Mouse (Mus musculus) 416B (cell line): ENCODE measurements at regions not wholly inside any gene's neighbourhood (a gene's known extent, or its start where the extent isn't known, plus 50 kb on each side); places are given as distances from the start of the nearest gene placed in this dataset.

Source experiments
- DNase-seq: peaks from one replicate; pipeline ENCODE4 v3.0.0; 2011; ENCODE audit warnings: low read depth

GRCm38 (mm10) chr15:93705651-93706050 lies 110.0 kb upstream of the Prickle1 start:
- no peak for DNase-seq

- no peak for DNase-seq
Observed at GRCm38 (mm10) chr15:93705109-93705508, 109.4 kb upstream of the Prickle1 start.

DNA sequence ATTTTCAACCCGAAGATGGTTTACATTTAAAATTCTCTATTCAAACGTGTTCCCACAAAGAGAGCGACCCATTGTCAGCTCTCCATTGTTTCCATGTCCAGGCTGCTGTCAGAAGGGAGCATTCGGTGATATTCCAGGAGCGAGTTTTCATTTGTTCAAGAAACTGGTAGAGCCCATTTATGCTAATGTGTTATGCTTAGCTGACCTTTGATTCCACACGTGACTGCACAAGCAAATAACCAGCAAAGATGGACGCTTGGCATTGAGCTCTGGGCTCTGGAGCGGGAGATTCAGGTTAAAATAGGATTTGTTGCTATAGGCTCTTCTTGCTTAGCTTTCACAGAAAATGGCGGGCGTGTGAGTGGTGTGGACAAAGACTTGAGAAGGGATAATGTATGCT lies 105.3 kb upstream of the Prickle1 start:
- DNase-seq = no peak

GRCm38 (mm10) chr15:93699971-93700370 lies 104.3 kb upstream of the Prickle1 start:
- DNase-seq = no peak

DNA sequence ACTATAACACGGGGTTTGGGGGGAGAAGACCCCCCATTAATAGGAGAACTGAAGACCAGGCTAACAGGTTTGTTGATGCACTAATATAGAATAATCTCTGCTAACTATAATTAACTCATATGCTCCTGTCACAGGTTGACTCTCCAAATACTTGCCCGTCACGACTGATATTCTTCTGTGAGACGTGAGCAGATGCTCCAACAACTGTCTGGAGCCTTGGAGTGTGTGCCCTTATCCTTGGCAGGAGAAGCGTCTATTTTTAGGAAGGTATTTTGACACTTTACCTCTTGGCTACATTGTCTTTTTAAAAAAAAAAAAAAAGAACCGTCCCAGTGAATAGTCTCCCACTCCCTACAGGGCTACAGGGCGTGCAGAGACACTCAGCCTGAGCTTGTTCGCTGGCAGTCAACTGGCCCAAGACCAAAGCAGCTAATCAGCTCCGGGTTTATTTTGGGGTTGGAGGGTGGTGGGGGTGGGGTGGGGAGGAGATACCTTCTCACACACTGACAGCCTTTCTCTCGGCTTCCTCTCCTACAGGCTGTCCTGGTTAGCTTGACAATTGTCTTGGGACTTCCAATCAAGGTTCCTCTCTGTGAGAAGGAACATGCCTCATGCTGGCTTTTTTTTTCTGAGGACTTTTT lies 102.6 kb upstream of the Prickle1 start:
- DNase-seq = no peak

DNA sequence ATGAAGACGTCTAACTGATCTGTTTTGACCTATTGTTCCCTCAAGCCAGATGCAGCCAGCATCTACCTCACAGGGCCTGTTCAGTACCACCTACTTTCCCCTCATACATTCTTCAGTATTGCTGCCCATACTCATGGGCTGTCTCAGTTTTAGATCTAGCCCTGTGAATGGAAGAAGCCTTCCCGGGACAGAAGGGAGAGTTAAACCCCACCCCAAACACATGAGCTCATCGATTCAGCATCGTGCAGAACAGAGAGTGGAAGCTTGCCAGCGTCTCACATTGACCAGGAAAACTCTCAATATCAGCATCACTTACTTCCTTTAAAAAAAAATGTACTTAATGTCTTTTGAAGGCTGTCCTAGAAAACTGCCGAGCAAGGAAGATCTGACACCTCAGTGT lies 95.0 kb upstream of the Prickle1 start:
- DNase-seq = no peak

DNA sequence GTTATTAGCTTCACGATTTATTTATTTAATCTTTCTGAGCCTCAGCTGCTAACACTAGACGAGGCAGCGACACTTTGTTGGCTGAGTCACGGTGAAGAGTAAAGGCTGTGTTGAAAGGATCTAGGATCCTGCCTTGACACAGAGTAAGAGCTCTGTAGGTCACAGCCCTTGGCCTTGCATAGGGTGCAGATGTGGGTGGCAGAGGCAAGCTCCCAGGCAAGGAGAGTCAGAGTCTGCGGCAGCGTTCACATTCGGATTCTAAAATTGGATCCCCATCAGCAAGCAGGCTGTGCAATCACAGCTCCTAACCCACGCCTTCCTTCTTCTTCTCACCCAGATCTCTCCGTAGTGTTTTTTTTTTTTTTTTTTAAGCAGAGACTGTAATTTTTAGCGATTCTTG lies 94.3 kb upstream of the Prickle1 start:
- no peak for DNase-seq

DNA sequence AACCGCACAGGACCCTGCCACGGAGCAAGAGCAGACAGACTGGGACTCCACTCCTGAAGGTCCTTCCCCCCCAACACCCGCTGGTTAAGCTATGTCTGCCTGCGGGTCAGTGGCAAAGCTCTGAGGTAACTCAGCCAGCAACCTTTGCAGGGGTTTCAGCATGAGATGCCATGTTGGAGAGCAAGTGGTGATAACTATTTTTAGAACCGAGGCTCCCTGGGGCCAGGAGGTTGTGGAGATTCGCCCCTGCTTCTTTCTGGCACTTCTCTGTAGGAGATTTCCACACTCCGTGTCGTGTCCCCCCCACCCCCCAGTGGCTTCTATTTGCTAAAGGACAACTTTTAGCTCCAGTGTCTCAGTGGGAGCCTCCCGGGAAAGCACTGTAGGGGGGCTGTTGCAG lies 90.7 kb upstream of the Prickle1 start:
- no peak for DNase-seq

DNA sequence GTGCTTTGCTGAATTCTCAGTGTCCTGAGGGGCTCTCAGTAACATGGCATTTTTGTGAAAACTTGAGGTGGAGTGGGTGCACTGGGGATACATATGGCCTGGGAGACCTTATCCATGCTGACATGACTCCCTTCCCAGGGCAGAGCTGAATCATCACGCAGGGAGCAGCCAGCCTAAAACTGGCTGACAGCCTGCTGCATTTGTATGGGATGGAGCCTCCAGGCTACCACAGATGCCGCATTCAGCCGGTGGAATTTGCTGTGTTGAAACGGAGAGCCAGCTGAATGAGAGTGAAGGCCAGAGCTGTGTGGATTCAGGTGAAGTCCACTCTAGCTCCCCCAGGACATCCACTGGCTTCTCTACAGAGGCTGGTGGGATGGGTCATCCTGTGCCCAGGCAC lies 85.9 kb upstream of the Prickle1 start:
- no peak for DNase-seq

GRCm38 (mm10) chr15:93675624-93676023 lies 79.9 kb upstream of the Prickle1 start:
- DNase-seq = no peak

GRCm38 (mm10) chr15:93673976-93674375 lies 78.3 kb upstream of the Prickle1 start:
- DNase-seq = no peak

GRCm38 (mm10) chr15:93663876-93664275 lies 68.2 kb upstream of the Prickle1 start:
- no peak for DNase-seq

GRCm38 (mm10) chr15:93662601-93663000 lies 66.9 kb upstream of the Prickle1 start:
- DNase-seq = no peak

DNA sequence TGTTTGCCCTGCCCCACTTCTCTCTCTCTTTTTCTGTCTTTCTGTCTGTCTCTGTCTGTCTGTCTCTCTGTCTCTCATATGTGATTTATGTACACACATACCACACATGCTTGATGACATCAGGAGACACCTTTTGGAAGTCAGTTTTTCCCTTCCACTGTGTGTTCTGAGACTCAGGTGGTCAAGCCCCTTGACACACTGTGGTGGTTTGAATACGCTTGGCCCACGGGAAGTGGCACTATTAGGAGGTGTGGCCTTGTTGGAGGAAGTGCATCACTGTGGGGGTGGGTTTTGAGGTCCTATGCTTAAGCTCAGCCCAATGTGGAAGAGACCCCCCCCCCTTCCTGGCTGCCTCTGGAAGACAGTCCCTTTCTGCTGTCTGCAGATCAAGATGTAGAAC lies 66.1 kb upstream of the Prickle1 start:
- no peak for DNase-seq

- DNase-seq = no peak
Observed at GRCm38 (mm10) chr15:93660952-93661648, 65.4 kb upstream of the Prickle1 start.

GRCm38 (mm10) chr15:93657171-93657570 lies 61.5 kb upstream of the Prickle1 start:
- DNase-seq = no peak

DNA sequence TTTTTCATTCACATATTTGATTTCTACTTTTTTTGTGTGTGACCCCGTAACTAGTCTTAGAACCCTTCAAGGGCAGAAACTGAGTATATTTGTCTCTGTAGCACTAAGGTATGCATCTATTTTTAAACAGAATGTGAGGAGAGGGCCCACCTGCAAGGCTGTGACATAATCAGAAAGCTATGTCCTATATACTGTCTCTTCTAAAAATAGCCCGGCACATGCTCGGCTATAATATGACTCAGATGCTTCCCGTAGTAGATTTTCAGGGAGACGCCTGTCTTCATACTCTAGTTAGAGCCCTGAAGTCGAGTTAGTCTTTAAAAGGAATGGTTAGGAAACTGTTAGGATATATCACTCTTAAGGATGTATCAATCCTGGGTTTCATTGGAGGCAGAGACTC lies 61.0 kb upstream of the Prickle1 start:
- DNase-seq = no peak

GRCm38 (mm10) chr15:93655743-93656142 lies 60.1 kb upstream of the Prickle1 start:
- no peak for DNase-seq

- no peak for DNase-seq
Observed at GRCm38 (mm10) chr15:93655243-93655642, 59.6 kb upstream of the Prickle1 start.

- no peak for DNase-seq
Observed at GRCm38 (mm10) chr15:93653378-93653777, 57.7 kb upstream of the Prickle1 start.

GRCm38 (mm10) chr15:93650981-93651757 lies 55.5 kb upstream of the Prickle1 start:
- no peak for DNase-seq

GRCm38 (mm10) chr15:93650009-93650522 lies 54.4 kb upstream of the Prickle1 start:
- DNase-seq = no peak

- DNase-seq = no peak
Observed at GRCm38 (mm10) chr15:93648646-93649045, 53.0 kb upstream of the Prickle1 start.
